Mouse (Mus musculus) lung, embryonic 14.5 days (tissue): ENCODE data around the gene Synrg. TPM values are rescaled to one million over a fixed set of nuclear protein-coding genes. Genes with fewer than 3 reads are reported as not detected.

Experiments
- ATAC-seq: fragments of 200-750 bp; cut with Nextera tagmentation; 2 replicates; pipeline ENCODE4 v1.8.0; 2017; ENCODE audit warnings: mild to moderate bottlenecking, moderate TSS enrichment, moderate library complexity; ENCODE audit not compliant: insufficient read depth
- DNase-seq: peaks from one replicate; pipeline ENCODE4 v3.0.0-alpha.2; 2015
- H3K27ac ChIP-seq: fragments of 300-500 bp; sonication (generic); 2 replicates; pipeline ENCODE4 v1.5.1; 2014; ENCODE audit warnings: low read depth, mild to moderate bottlenecking, moderate library complexity
- H3K27me3 ChIP-seq: fragments of 300-500 bp; sonication (generic); 2 replicates; pipeline ENCODE4 v1.6.1; 2014; ENCODE audit warnings: low read length, control low read depth; ENCODE audit not compliant: insufficient read depth
- H3K36me3 ChIP-seq: fragments of 300-500 bp; sonication (generic); 2 replicates; pipeline ENCODE4 v1.6.1; 2014; ENCODE audit warnings: control low read depth; ENCODE audit not compliant: insufficient read depth
- H3K4me1 ChIP-seq: fragments of 300-500 bp; sonication (generic); 2 replicates; pipeline ENCODE4 v1.6.1; 2014; ENCODE audit warnings: antibody characterized with exemption, control low read depth; ENCODE audit not compliant: insufficient read depth
- H3K4me2 ChIP-seq: fragments of 300-500 bp; sonication (generic); 2 replicates; pipeline ENCODE4 v1.6.1; 2014; ENCODE audit warnings: mild to moderate bottlenecking
- H3K4me3 ChIP-seq: fragments of 300-500 bp; sonication (generic); 2 replicates; pipeline ENCODE4 v1.5.1; 2014; ENCODE audit warnings: low read depth, low read length
- H3K9ac ChIP-seq: fragments of 300-500 bp; sonication (generic); 2 replicates; pipeline ENCODE4 v1.6.1; 2014
- H3K9me3 ChIP-seq: fragments of 300-500 bp; sonication (generic); 2 replicates; pipeline ENCODE4 v1.6.1; 2016; ENCODE audit warnings: low read depth, low read length, control low read depth
- CTCF ChIP-seq: IDR thresholded peaks from 2 replicates; pipeline ENCODE4 v1.5.1; 2016; ENCODE audit warnings: antibody characterized with exemption, low read depth
- WGBS: fragments of 180-500 bp; shearing (Covaris S2); extraction: QIAGEN DNeasy Blood & Tissue Kit; methylation state at CpG from one replicate; pipeline ENCODE4 v1.1.7; 2014; 5-methylcytosine and 5-hydroxymethylcytosine counted together
- polyA plus RNA-seq: library from polyadenylated mRNA; unstranded; fragments of >200 nt; fragmentation: Nextera tagmentation; extraction: Ambion mirVana; gene quantifications from 2 replicates; pipeline ENCODE4 v1.2.1, GENCODE M21; 2014

The Synrg gene
- polyA plus RNA-seq: 9.3 and 9.9 TPM in 2 replicates

DNA sequence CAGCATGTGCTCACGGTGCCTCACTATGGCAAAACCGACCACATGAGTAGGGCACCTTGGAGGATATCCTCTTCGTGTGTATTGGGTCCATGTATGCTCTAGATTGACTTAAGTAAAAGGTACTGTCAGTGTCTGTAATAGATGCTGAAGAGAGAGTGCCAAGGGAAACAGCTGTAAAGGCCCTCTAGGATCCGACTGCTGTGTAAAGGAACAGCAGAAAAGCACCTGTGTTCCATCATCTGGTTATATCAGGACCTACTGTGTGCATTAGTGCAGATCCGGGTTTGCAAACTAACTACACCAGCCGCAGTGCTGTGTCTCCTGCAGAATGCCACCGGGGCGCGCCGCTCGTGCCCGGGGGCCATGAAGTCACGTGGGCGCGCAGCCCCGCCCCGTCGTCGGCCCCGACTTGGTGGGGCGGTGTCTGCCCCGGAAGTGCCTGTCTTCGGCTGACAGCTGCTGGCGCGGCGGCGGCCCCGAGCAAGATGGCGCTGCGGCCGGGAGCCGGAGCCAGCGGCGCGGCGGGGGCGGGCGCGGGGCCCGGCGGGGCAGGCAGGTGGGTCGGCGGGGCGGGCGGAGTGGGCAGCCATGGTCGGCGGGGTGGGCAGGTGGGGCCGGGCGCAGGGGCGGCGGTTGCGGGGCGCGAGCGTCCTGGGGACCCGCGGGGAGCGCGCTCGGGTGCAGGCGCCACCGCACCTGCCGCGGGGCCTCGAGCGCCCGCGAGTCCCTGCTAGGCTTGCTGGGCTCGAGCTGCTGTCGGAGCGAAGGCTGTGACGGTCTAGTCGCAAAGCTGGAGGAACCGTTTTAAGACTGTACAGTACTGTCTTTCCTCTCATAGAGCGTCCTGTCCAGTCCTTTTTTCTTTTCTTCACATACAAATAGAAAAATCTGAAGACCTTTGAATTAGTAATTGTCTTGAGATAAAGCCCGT, at the start of gene Synrg:
TSS of gene Synrg (plus strand) at position 438 of the 931 bp plus-strand sequence.
- no peaks in the 10 kb centered on the region for H3K4me1 ChIP-seq
- 2% methylated on average over 75 of the region's 76 CpGs for WGBS
- no peaks in the 10 kb centered on the region for H3K27me3 ChIP-seq
- no peaks in the 10 kb centered on the region for H3K9me3 ChIP-seq
- TF ChIP-seq CTCF: no peak
- peak within 1 kb of the TSS; percentile 72 for H3K4me2 ChIP-seq
- DNase-seq: peak; percentile 92
- H3K9ac ChIP-seq: peak within 1 kb of the TSS; percentile 60
- H3K27ac ChIP-seq: peak within 1 kb of the TSS; percentile 58; the same call in 1 of the 2 replicates
- H3K36me3 ChIP-seq: peaks cover 33% of the 10 kb centered on the region
- ATAC-seq: peak; percentile 95
- H3K4me3 ChIP-seq: peak within 1 kb of the TSS; percentile 70

DNA sequence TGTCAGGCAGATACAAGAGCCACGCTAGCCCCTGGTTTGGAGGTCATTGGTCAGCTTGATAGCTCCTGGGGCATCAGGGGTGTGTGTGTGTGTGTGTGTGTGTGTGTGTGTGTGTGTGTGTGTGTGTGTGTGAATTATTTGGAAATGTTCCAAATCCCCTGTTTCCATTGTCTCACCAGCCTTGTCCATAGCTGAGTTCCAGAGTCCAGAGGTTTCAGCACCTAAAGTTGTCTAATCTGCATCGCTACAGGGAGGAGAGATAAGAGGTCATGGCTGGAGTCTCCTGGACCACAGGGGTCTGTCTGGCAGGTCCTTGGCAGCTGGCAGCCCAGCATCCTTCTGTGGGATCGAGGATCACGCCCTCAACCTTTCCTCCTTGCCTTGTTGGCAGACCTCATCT, 49.7 kb upstream of the Synrg start:
- Histone ChIP-seq H3K27me3 (no peaks in the 10 kb centered on the region), H3K27ac (no peak overlapping the region), H3K9me3 (no peaks in the 10 kb centered on the region), H3K4me1 (no peaks in the 10 kb centered on the region), H3K4me3 (no peak overlapping the region), H3K4me2 (no peak overlapping the region), H3K9ac (no peak overlapping the region), H3K36me3 (no peaks in the 10 kb centered on the region)
- ATAC-seq: no peak
- TF ChIP-seq CTCF: no peak
- WGBS: 73% methylated on average over 4 of the region's 4 CpGs
- no peak for DNase-seq

DNA sequence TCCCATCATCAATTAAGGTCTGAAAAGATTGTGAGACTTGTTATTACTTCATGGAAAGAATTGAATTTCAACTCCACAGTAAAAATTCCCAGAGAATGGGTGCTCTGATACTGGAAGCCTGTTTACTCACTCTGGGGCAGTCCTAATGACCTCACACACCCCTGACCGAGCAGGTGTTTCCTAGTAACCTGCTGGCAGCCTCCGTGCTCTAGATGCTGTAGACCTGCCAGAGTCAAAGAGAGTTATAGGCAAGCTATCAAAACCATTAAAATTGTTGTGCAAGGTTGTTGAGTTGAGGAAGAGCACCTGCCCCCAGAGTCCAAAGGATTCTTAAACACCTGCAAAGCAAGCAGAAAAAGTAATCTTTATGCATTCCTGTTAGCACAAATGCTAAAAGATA, 41.6 kb upstream of the Synrg start:
- Histone ChIP-seq H3K4me1 (no peaks in the 10 kb centered on the region), H3K27me3 (no peaks in the 10 kb centered on the region), H3K9ac (no peak overlapping the region), H3K4me3 (no peak overlapping the region), H3K27ac (no peak overlapping the region), H3K4me2 (no peak overlapping the region), H3K36me3 (no peaks in the 10 kb centered on the region), H3K9me3 (no peaks in the 10 kb centered on the region)
- 45% methylated on average over 2 of the region's 2 CpGs for WGBS
- no peak for TF ChIP-seq CTCF
- ATAC-seq: no peak
- no peak for DNase-seq

DNA sequence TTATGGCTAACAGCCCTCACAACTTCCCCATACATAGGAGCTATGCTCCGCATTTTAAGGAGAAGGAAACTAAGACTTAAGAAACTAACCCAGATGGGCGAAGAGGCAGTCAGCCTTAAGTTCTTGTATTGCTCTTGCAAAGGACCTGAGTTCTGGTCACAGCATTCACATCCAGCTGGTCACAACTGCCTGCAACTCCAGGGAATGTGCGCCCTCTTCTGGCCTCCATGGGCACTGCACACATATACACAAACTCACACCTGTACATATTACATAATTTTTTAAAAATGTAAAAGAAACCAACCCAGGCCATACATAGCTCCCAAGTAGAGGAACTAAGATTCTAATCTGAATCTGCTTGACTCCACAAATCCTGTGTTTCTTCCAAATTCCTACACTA, 37.1 kb upstream of the Synrg start:
- no peak overlapping the region for H3K9ac ChIP-seq
- DNase-seq: peak; percentile 32
- TF ChIP-seq CTCF: peak; percentile 66
- 65% methylated on average over 3 of the region's 3 CpGs for WGBS
- no peaks in the 10 kb centered on the region for H3K4me1 ChIP-seq
- no peaks in the 10 kb centered on the region for H3K27me3 ChIP-seq
- H3K4me2 ChIP-seq: no peak overlapping the region
- H3K36me3 ChIP-seq: no peaks in the 10 kb centered on the region
- ATAC-seq: no peak
- H3K9me3 ChIP-seq: no peaks in the 10 kb centered on the region
- no peak overlapping the region for H3K4me3 ChIP-seq
- H3K27ac ChIP-seq: no peak overlapping the region

DNA sequence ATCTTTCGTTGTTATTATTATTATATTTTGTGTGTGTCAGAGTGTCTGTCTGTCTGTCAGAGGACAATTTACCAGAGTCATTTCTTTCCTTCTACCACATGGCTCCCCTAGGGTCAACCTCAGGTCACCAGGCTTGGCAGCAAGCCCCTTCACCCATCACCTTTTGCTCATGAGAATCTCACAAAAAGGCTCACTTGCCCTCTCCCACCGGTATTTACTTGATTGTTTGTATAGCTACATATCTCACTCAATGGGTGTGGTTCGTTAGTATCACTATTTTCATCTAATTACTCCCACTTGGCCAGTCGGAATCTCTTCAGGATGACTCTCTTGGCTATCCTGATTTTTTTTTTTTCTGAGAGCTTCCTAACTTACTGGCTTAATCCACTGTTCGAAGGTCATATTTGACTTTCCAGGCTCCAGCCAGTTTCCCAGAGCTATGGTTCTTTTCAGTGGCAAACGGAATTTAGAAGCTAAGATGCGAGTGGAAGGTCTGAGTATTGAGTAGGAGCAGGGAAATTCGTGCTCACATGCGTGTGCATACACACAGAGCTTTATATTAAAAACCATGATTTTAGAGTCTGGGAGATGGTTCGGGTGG, 31.6 kb upstream of the Synrg start:
- WGBS: 67% methylated on average over 10 of the region's 10 CpGs
- no peak overlapping the region for H3K4me2 ChIP-seq
- H3K9me3 ChIP-seq: no peaks in the 10 kb centered on the region
- H3K4me3 ChIP-seq: no peak overlapping the region
- no peak overlapping the region for H3K9ac ChIP-seq
- no peaks in the 10 kb centered on the region for H3K36me3 ChIP-seq
- DNase-seq: no peak
- H3K4me1 ChIP-seq: no peaks in the 10 kb centered on the region
- TF ChIP-seq CTCF: no peak
- H3K27me3 ChIP-seq: no peaks in the 10 kb centered on the region
- ATAC-seq: no peak
- no peak overlapping the region for H3K27ac ChIP-seq

DNA sequence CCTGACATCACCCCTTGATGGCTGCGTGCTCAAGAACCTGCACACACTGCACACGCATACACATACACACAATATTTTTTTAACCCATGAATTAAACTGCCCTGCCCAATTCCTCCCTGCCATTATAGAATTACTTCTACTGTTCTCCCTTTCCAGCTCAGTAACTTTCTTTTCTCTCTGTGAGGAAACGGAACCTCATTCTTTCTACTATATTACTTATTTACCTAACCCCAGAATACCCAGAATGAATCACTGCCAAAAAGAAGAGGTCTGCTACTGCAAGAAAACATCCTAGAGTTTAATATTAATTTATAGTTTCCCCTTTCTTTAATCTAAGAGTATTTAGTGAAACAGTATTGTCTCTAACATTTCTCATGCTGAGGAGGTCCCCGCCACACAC, 30.9 kb upstream of the Synrg start:
- H3K9me3 ChIP-seq: no peaks in the 10 kb centered on the region
- H3K36me3 ChIP-seq: no peaks in the 10 kb centered on the region
- H3K4me3 ChIP-seq: no peak overlapping the region
- H3K27ac ChIP-seq: no peak overlapping the region
- no peaks in the 10 kb centered on the region for H3K4me1 ChIP-seq
- WGBS: 86% methylated on average over 4 of the region's 4 CpGs
- ATAC-seq (no peak), DNase-seq (no peak)
- H3K27me3 ChIP-seq: no peaks in the 10 kb centered on the region
- no peak overlapping the region for H3K9ac ChIP-seq
- no peak for TF ChIP-seq CTCF
- H3K4me2 ChIP-seq: no peak overlapping the region

DNA sequence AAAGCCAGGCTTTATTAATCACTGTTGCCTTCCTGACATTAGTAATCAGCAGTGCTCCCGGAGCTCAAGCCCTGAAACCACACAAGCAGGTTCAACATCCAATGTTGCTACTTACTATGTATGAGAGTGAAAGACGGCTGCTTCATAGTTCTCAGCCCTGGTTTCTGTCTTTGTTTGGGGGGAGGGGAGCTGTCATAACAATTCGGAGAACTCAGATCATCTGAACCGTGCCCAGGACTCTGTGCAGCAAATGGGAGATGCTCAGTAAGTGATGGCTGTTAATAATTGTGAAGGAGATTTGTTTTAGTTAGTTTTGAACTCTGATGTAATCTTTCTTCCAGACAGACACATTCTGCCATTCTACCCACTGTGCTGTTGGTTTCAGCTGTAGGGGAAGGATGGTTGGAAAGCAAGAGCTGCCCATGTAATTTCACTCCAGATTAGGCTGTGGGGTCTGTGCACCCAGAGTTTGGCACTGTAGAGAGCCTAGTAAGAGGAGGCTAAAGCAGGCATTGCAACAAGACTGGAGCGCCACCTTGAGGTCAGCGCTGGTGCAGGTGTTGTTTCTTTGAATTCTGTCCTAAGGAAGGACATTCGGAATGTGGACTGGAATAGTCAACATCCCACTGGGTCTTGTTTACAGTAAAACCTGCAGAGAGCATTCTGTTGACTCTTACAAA, 28.1 kb upstream of the Synrg start:
- Histone ChIP-seq H3K4me2 (no peak overlapping the region), H3K27me3 (no peaks in the 10 kb centered on the region), H3K27ac (no peak overlapping the region), H3K4me3 (no peak overlapping the region), H3K36me3 (no peaks in the 10 kb centered on the region), H3K4me1 (no peaks in the 10 kb centered on the region), H3K9me3 (no peaks in the 10 kb centered on the region), H3K9ac (no peak overlapping the region)
- 12% methylated on average over 7 of the region's 7 CpGs for whole genome bisulfite sequencing
- DNase-seq: peak; percentile 92
- peak; percentile 21; the same call in 1 of the 2 replicates for ATAC-seq
- TF ChIP-seq CTCF: peak; percentile 95
